Mouse (Mus musculus) heart, embryonic 12.5 days (tissue): ENCODE data around the gene Bloc1s4. TPM values are rescaled to one million over a fixed set of nuclear protein-coding genes. Genes with fewer than 3 reads are reported as not detected.
"Not testable (repeated sequence)": the region's sequence is repeated elsewhere in the genome, so short reads cannot be mapped to it uniquely, and the experiment has no call there.

Source experiments
- ATAC-seq: fragments of 200-750 bp; cut with Nextera tagmentation; 2 replicates; pipeline ENCODE4 v1.8.0; 2017; ENCODE audit warnings: moderate TSS enrichment, moderate library complexity; ENCODE audit not compliant: insufficient number of reproducible peaks, low FRiP score
- H3K27ac ChIP-seq: fragments of 300-500 bp; sonication (generic); 2 replicates; pipeline ENCODE4 v1.5.1; 2016; ENCODE audit warnings: mild to moderate bottlenecking, moderate library complexity; ENCODE audit not compliant: poor library complexity, severe bottlenecking
- H3K27me3 ChIP-seq: fragments of 300-500 bp; sonication (generic); replicated peaks from 2 replicates; pipeline ENCODE4 v1.6.1; 2016; ENCODE audit warnings: mild to moderate bottlenecking, moderate library complexity
- H3K36me3 ChIP-seq: fragments of 300-500 bp; sonication (generic); 2 replicates; pipeline ENCODE4 v1.6.1; 2016; ENCODE audit warnings: mild to moderate bottlenecking, moderate library complexity
- H3K4me1 ChIP-seq: fragments of 300-500 bp; sonication (generic); replicated peaks from 2 replicates; pipeline ENCODE4 v1.6.1; 2016; ENCODE audit warnings: mild to moderate bottlenecking
- H3K4me2 ChIP-seq: fragments of 300-500 bp; sonication (generic); 2 replicates; pipeline ENCODE4 v1.6.1; 2016; ENCODE audit warnings: mild to moderate bottlenecking, moderate library complexity
- H3K4me3 ChIP-seq: fragments of 300-500 bp; sonication (generic); 2 replicates; pipeline ENCODE4 v1.5.1; 2016; ENCODE audit warnings: mild to moderate bottlenecking
- H3K9ac ChIP-seq: fragments of 300-500 bp; sonication (generic); 2 replicates; pipeline ENCODE4 v1.6.1; 2016; ENCODE audit warnings: mild to moderate bottlenecking, moderate library complexity
- H3K9me3 ChIP-seq: fragments of 300-500 bp; sonication (generic); replicated peaks from 2 replicates; pipeline ENCODE4 v1.6.1; 2016; ENCODE audit warnings: mild to moderate bottlenecking, moderate library complexity
- WGBS: fragments of 180-500 bp; shearing (Covaris S2); methylation state at CpG from one replicate; pipeline ENCODE4 v1.1.7; 2016; 5-methylcytosine and 5-hydroxymethylcytosine counted together
- polyA plus RNA-seq: library from polyadenylated mRNA; unstranded; fragments of >200 nt; fragmentation: Nextera tagmentation; extraction: Ambion mirVana; gene quantifications from 2 replicates; pipeline ENCODE4 v1.2.1, GENCODE M21; 2016

Gene Bloc1s4
- 21.0 and 21.3 TPM in 2 replicates for polyA plus RNA-seq

DNA sequence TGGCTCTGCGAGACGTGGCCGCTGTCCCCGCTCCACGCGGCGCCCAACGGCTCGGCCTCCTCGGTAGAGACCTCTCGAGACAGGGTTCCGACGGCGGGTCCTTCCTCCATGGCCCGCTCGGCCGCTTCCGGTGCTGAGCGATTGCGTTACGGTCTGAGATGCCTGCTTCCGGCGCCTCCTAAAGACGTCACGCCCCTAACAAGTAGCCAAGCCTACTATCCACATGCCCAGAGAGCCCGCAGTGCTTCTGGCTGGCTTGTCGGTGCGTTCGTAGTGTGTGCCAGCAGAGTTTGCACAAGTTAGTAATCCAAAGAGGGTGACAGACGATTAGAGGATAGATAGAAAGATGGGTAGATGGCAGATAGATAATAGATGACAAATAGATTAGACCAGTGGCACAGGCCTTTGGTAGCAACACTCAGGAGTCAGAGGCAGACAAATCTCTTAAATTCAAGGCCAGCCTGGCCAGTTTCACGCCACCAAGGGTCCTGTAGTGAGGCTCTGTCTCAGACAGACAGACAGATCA, at the start of gene Bloc1s4:
Gene Bloc1s4, minus strand, starts transcription at position 115 of the 526 bp plus-strand sequence.
- ATAC-seq = peak; percentile 89
- peak within 1 kb of the TSS; percentile 89 for H3K9ac ChIP-seq
- no peak within 1 kb of the TSS for H3K27ac ChIP-seq
- peak within 1 kb of the TSS; percentile 90 for H3K4me2 ChIP-seq
- H3K9me3 ChIP-seq = no peaks in the 10 kb centered on the region
- H3K4me3 ChIP-seq = peak within 1 kb of the TSS; percentile 94
- H3K27me3 ChIP-seq = no peaks in the 10 kb centered on the region; the same call in 1 of the 2 replicates
- H3K4me1 ChIP-seq = peaks cover 9% of the 10 kb centered on the region
- 5% methylated on average over 31 of the region's 31 CpGs for WGBS
- 0 out of 2 replicates have a peak, but pooled peaks cover 2% of the 10 kb centered on the region for H3K36me3 ChIP-seq

DNA sequence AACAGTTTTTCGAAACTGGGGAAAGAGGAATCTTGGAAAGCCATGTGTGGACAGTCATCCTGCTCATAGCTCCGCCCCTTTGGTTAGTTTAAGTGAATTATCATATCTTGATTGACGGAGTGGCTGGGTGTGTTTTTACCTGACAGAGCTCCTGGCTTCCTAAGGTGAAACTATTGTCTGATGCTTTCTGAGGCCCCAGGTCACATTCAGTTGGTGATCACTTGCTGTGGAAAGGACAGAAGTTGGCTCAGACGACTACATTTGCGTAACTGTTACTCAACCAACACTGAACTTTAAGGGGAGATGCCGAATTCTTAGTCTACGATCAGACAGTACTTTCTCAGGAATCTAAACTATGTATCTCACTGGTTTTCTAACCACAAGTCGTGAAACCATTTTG, 48.8 kb upstream of the Bloc1s4 start:
- peak overlapping the region; percentile 59; the same call in 1 of the 2 replicates for H3K9ac ChIP-seq
- no peak overlapping the region for H3K27ac ChIP-seq
- no peaks in the 10 kb centered on the region for H3K9me3 ChIP-seq
- peaks cover 14% of the 10 kb centered on the region for H3K36me3 ChIP-seq
- 54% methylated on average over 8 of the region's 8 CpGs for WGBS
- H3K27me3 ChIP-seq = peaks cover 7% of the 10 kb centered on the region; the same call in 1 of the 2 replicates
- no peak for ATAC-seq
- H3K4me1 ChIP-seq = peaks cover 14% of the 10 kb centered on the region
- peak overlapping the region; percentile 72 for H3K4me2 ChIP-seq
- peak overlapping the region; percentile 89; the same call in 1 of the 2 replicates for H3K4me3 ChIP-seq

DNA sequence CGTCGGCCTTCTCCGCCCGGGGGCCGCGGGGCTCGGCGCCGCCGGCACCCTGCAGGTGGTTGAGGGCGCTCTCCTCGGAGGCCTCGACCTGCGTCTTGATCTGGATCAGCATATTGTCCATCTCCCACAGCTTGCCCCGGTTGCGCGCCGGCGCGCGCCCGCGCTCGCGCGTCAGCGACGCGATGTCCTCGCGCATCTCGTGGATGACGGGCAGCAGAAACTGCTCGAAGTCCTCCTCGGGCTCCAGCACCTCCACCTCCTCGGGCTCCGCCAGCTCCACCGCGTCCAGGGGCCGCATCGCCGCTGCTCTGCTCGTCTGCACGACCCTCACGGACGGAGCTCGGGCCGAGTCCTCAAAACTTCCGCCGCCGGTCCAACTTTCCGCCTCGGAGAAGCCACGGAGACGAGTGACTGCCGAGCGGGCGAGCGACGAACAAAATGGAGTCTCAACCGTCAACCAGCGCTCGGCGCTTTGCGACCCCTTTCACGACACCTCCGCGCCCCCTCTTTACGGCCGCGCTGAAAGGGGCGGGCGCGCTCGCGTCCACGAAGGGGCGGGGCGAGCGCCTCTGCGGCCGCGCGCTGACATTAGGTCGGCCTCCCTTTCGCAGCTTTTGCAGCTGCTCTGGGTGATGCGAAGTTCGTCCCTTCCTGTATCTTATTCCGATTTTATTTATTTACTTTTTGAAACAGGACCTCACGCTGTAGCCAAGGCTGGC, 48.0 kb upstream of the Bloc1s4 start, which contains the start of gene Mrfap1:
Gene Mrfap1, minus strand, starts transcription at position 477 of the 719 bp plus-strand sequence.
- H3K9me3 ChIP-seq, H3K27me3 ChIP-seq: not testable (repeated sequence)
- H3K9ac ChIP-seq = peak within 1 kb of the TSS; percentile 95
- WGBS = under 1% methylated on average over 90 of the region's 90 CpGs
- peak; percentile 84 for ATAC-seq
- H3K4me1 ChIP-seq = peaks cover 18% of the 10 kb centered on the region
- H3K4me3 ChIP-seq = peak within 1 kb of the TSS; percentile 89
- H3K36me3 ChIP-seq = peaks cover 14% of the 10 kb centered on the region
- peak within 1 kb of the TSS; percentile 98 for H3K27ac ChIP-seq
- H3K4me2 ChIP-seq = peak within 1 kb of the TSS; percentile 72

DNA sequence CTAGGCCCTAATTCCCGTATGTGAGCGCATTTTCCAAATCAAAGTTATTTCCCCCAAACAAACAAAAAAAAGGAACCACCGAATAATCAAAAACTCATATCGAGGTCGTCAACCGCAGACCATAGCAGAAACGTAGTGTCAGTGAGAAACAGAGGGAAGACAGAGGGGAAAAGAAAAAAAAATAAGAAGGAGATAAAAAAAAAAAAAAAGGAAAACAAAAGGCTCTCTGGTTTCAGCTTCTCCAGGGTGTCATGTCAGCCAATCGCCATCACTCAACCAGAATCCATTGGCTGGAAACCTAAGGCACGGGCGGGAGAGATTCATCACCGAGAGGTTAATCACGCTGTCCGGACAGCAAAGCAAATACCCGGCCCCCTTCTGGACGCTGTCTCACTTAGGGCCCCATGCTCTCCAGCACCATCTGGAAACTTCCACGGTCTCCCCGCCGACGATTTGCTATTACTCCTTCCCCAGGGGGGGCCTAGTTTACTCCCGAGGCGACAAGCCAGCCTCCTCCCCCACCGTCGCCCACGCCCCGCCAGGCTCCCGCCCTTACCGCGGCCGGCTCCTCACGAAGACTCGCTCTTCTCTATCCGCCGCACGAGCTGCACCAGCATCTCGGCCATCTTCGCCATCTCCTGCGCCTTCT, 47.3 kb upstream of the Bloc1s4 start:
- not testable (repeated sequence) for H3K27me3 ChIP-seq, H3K9me3 ChIP-seq
- Histone ChIP-seq H3K4me1 (peaks cover 18% of the 10 kb centered on the region), H3K9ac (peak overlapping the region; percentile 95), H3K4me2 (peak overlapping the region; percentile 72), H3K36me3 (peaks cover 14% of the 10 kb centered on the region), H3K4me3 (peak overlapping the region; percentile 89), H3K27ac (peak overlapping the region; percentile 98)
- ATAC-seq = peak; percentile 62
- WGBS = 6% methylated on average over 37 of the region's 37 CpGs

DNA sequence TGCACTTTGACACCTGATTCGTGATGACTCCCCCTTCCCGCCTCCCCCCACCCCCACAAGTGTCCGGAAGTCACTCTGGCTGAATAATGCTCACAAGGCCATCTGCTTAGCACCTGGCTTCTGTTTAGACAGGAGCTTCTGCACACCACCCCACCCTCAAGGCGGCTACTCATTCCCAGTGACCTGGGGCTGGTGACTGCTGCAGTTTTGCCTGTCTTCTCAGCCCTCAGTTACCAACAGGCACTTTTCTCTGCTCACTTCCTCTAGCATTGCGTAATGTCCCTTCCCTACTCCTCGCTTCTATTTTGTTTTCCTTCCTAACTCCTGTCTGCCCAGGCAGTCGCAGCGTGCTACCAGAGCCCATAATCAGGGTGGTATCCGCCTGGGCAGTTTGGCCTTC, 43.4 kb upstream of the Bloc1s4 start:
- no peak overlapping the region for H3K27ac ChIP-seq
- WGBS = 70% methylated on average over 9 of the region's 9 CpGs
- no peak overlapping the region for H3K4me2 ChIP-seq
- peaks cover 14% of the 10 kb centered on the region for H3K4me1 ChIP-seq
- no peaks in the 10 kb centered on the region for H3K27me3 ChIP-seq
- peaks cover 14% of the 10 kb centered on the region for H3K36me3 ChIP-seq
- H3K9ac ChIP-seq = no peak overlapping the region
- no peaks in the 10 kb centered on the region for H3K9me3 ChIP-seq
- ATAC-seq = no peak
- no peak overlapping the region for H3K4me3 ChIP-seq

DNA sequence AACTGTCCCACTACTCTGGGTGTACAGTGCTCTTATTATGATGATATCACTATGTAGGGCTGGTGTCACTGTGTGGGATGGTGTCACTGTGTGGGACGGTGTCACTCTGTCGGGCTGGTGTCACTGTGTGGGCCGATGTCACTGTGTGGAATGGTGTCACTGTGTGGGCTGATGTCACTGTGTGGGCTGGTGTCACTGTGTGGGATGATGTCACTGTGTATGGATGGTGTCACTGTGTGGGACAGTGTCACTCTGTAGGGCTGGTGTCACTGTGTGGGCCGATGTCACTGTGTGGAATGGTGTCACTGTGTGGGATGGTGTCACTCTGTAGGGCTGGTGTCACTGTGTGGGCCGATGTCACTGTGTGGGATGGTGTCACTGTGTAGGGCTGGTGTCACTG, 37.6 kb upstream of the Bloc1s4 start:
- no peak overlapping the region for H3K27ac ChIP-seq
- H3K9ac ChIP-seq = no peak overlapping the region
- H3K4me3 ChIP-seq = no peak overlapping the region
- WGBS = 92% methylated on average over 5 of the region's 5 CpGs
- no peaks in the 10 kb centered on the region for H3K36me3 ChIP-seq
- no peaks in the 10 kb centered on the region for H3K27me3 ChIP-seq
- H3K4me2 ChIP-seq = no peak overlapping the region
- H3K4me1 ChIP-seq = no peaks in the 10 kb centered on the region
- ATAC-seq = no peak
- H3K9me3 ChIP-seq = peaks cover 14% of the 10 kb centered on the region

DNA sequence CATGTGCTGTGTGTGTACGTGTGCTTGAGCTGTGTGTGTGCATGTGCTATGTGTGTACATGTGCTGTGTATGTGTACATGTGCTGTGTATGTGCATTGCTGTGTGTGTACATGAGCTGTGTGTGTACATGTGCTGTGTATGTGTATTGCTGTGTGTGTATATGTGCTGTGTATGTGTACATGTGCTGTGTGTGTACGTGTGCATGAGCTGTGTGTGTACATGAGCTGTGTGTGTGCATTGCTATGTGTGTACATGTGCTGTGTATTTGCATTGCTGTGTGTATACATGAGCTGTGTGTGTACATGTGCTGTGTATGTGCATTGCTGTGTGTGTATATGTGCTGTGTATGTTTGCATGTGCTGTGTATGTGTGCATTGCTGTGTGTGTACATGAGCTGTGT, 31.1 kb upstream of the Bloc1s4 start:
- Histone ChIP-seq H3K4me2 (no peak overlapping the region), H3K9ac (no peak overlapping the region), H3K27me3 (no peaks in the 10 kb centered on the region), H3K27ac (no peak overlapping the region), H3K9me3 (peaks cover 23% of the 10 kb centered on the region), H3K4me3 (no peak overlapping the region), H3K4me1 (peaks cover 12% of the 10 kb centered on the region; the same call in 1 of the 2 replicates), H3K36me3 (no peaks in the 10 kb centered on the region)
- 86% methylated on average over 2 of the region's 2 CpGs for WGBS
- ATAC-seq = no peak

DNA sequence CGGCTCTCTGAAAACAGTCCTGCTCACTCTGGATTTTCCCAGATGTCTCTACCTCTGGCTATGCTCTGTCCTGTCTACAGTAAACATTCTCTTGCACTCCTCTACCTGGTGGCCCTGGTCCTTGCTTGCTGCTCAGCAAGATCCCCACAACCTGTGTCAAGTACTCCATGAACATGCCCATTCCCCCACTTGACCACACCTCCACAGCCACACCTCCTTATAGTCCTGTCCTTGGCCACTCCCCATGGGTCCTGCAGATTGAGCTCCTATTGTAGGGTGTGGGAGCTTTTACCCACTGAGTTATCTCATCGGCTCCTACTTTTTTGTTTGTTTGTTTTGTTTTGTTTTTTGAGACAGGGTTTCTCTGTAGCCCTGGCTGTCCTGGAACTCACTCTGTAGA, 30.5 kb upstream of the Bloc1s4 start:
- H3K9ac ChIP-seq = no peak overlapping the region
- H3K27ac ChIP-seq = no peak overlapping the region
- H3K36me3 ChIP-seq = no peaks in the 10 kb centered on the region
- no peak overlapping the region for H3K4me2 ChIP-seq
- peaks cover 17% of the 10 kb centered on the region for H3K9me3 ChIP-seq
- H3K4me3 ChIP-seq = no peak overlapping the region
- no peak for ATAC-seq
- H3K4me1 ChIP-seq = peaks cover 14% of the 10 kb centered on the region
- WGBS = 89% methylated on average over 1 of the region's 2 CpGs
- H3K27me3 ChIP-seq = no peaks in the 10 kb centered on the region

DNA sequence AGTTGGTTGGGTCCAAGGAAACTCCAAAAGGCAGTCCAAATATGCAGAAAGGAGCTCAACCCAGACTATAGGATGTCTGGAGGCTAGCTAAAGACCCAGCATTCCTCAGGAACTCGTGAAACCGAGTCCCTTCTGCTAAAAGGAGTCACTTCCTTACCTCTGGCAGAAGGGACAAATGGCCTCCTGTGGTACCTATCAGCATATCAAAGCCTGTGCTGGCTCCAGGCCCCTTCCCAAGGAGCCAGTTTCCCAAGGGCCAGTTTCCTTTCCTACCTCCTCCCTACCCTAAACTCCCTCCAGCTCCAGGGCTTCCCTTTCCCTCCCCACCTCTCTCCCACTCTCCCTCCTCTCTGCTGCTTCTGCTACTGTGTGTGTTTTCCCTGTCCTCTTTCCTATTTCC, 28.7 kb upstream of the Bloc1s4 start:
- H3K4me3 ChIP-seq = no peak overlapping the region
- no peak overlapping the region for H3K4me2 ChIP-seq
- ATAC-seq = no peak
- no peaks in the 10 kb centered on the region for H3K36me3 ChIP-seq
- H3K9me3 ChIP-seq = peaks cover 14% of the 10 kb centered on the region
- peaks cover 17% of the 10 kb centered on the region for H3K4me1 ChIP-seq
- no peak overlapping the region for H3K27ac ChIP-seq
- WGBS = 11% methylated on average over 2 of the region's 2 CpGs
- H3K27me3 ChIP-seq = no peaks in the 10 kb centered on the region
- no peak overlapping the region for H3K9ac ChIP-seq

DNA sequence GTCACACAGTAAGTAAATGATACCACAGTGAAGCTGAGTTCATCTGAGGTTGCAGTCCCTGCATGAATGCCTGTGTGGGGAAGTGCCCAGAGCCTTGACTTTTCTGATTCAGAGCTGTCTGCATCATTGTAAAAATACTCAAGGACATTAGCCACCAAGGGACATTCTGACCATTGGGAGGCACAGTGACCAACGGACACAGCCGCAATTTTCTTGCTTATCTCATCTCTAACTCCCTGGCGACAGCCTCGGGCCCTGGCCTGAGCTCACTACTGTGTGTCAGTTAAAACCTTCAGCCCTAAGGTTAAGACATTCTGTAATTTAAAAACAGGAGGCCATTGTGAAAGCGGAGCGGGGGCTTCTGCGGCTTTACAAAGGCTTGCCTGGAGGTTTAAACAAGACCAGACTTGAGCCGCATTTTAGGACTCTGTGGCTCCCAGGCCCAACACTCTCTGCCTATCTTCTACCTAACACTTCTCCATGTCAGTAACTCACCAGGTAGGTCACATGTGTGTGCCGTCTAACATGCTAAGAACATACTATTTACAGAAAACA, 27.6 kb upstream of the Bloc1s4 start:
- peaks cover 14% of the 10 kb centered on the region for H3K9me3 ChIP-seq
- peaks cover 17% of the 10 kb centered on the region for H3K4me1 ChIP-seq
- WGBS = 12% methylated on average over 9 of the region's 9 CpGs
- no peaks in the 10 kb centered on the region for H3K27me3 ChIP-seq
- no peaks in the 10 kb centered on the region for H3K36me3 ChIP-seq
- no peak overlapping the region for H3K4me3 ChIP-seq
- no peak overlapping the region; the same call in 1 of the 2 replicates for H3K27ac ChIP-seq
- no peak overlapping the region for H3K9ac ChIP-seq
- peak overlapping the region; percentile 23; the same call in 1 of the 2 replicates for H3K4me2 ChIP-seq
- no peak for ATAC-seq

DNA sequence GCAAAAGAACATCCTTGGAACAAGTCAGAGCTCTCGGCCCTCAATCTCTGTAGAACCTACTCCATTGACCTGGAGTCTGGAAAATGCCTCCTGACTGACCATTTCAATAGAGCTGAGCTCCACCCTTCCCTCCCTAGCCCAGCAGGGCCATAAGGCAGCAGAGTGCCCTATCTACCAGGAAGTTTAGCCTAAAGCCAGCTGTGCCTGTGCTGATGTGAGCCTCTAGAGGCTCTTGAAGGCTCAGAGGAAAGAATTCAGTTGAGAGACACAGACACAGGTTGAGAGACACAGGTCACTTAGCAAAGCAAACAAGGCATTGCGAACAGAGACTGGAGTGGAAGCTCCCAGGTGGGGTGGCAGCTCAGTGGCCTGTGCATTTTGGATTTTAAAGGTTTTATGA, 26.9 kb upstream of the Bloc1s4 start:
- H3K4me1 ChIP-seq = peaks cover 17% of the 10 kb centered on the region
- H3K27ac ChIP-seq = no peak overlapping the region
- no peak overlapping the region for H3K9ac ChIP-seq
- no peaks in the 10 kb centered on the region for H3K36me3 ChIP-seq
- no peak overlapping the region for H3K4me3 ChIP-seq
- ATAC-seq = no peak
- no peaks in the 10 kb centered on the region for H3K27me3 ChIP-seq
- H3K4me2 ChIP-seq = no peak overlapping the region
- H3K9me3 ChIP-seq = peaks cover 9% of the 10 kb centered on the region
- 72% methylated on average over 2 of the region's 2 CpGs for whole genome bisulfite sequencing
